Mouse (Mus musculus) ES-E14 (cell line): ENCODE measurements at regions not wholly inside any gene's neighbourhood (a gene's known extent, or its start where the extent isn't known, plus 50 kb on each side); places are given as distances from the start of the nearest gene placed in this dataset.

Experiments
- DNase-seq: peaks from one replicate; pipeline ENCODE4 v3.0.0-alpha.2; 2013; ENCODE audit warnings: low read depth, low spot score
- H3K27ac ChIP-seq: 2 replicates; pipeline ENCODE4 v1.5.1; 2012; ENCODE audit warnings: low read depth, mild to moderate bottlenecking, low read length, moderate library complexity, mixed read lengths; ENCODE audit not compliant: poor library complexity, insufficient read depth, severe bottlenecking
- H3K36me3 ChIP-seq: 2 replicates; pipeline ENCODE4 v1.6.1; 2012; ENCODE audit warnings: mild to moderate bottlenecking, low read length, moderate library complexity, mixed read lengths; ENCODE audit not compliant: control insufficient read depth, poor library complexity, insufficient read depth, severe bottlenecking
- H3K4me1 ChIP-seq, 2 experiments: fragments of 150-350 bp in 1 of 2; sonication (generic) in 1 of 2; 2 replicates each; pipeline ENCODE4 v1.6.1; 2012; ENCODE audit warnings: low read length in 2 of 2, mild to moderate bottlenecking in 1 of 2, mixed read lengths in 1 of 2; ENCODE audit not compliant: control insufficient read depth in 2 of 2, insufficient read depth in 2 of 2, poor library complexity in 1 of 2
- H3K4me3 ChIP-seq, 2 experiments: fragments of 150-350 bp in 1 of 2; sonication (generic) in 1 of 2; 2 replicates each; pipeline ENCODE4 v1.5.1; 2012; ENCODE audit warnings: low read length in 2 of 2, low read depth in 1 of 2, mild to moderate bottlenecking in 1 of 2, mixed read lengths in 1 of 2; ENCODE audit not compliant: insufficient read depth in 1 of 2, poor library complexity in 1 of 2, severe bottlenecking in 1 of 2
- H3K9ac ChIP-seq: 2 replicates; pipeline ENCODE4 v1.6.1; 2012; ENCODE audit warnings: low read depth, mild to moderate bottlenecking, low read length, mixed read lengths; ENCODE audit not compliant: poor library complexity, insufficient read depth, severe bottlenecking
- H3K9me3 ChIP-seq: fragments of 150-350 bp; sonication (generic); 2 replicates; pipeline ENCODE4 v1.6.1; 2012; ENCODE audit warnings: low read depth, mild to moderate bottlenecking, low read length; ENCODE audit not compliant: control insufficient read depth, insufficient read depth
- CHD2 ChIP-seq: IDR thresholded peaks from 2 replicates; pipeline ENCODE4 v1.6.1; 2014; ENCODE audit warnings: mild to moderate bottlenecking, low read depth, low read length, inconsistent platforms
- HCFC1 ChIP-seq: IDR thresholded peaks from 2 replicates; pipeline ENCODE4 v1.6.1; 2012; ENCODE audit warnings: low read length, inconsistent platforms, borderline replicate concordance; ENCODE audit not compliant: insufficient read depth
- MAFK ChIP-seq: IDR thresholded peaks from 2 replicates; pipeline ENCODE4 v1.6.1; 2014; ENCODE audit warnings: mild to moderate bottlenecking, low read depth, low read length, inconsistent platforms; ENCODE audit not compliant: insufficient read depth
- ZC3H11A ChIP-seq: IDR thresholded peaks from 2 replicates; pipeline ENCODE4 v1.6.1; 2012; ENCODE audit warnings: low read depth, mild to moderate bottlenecking, inconsistent platforms, low read length, borderline replicate concordance
- ZNF384 ChIP-seq: IDR thresholded peaks from 2 replicates; pipeline ENCODE4 v1.6.1; 2012; ENCODE audit warnings: low read depth, low read length, inconsistent platforms
- in situ Hi-C, 2 experiments: fragments of 600-800 bp; cut with MboI; formaldehyde crosslinking; loops; one replicate each; pipeline ENCODE4 v1.15.1; 2025; ENCODE audit warnings: low sequenced_read_pairs in 2 of 2, inconsistent platforms in 1 of 2; ENCODE audit not compliant: unreplicated experiment in 2 of 2

DNA sequence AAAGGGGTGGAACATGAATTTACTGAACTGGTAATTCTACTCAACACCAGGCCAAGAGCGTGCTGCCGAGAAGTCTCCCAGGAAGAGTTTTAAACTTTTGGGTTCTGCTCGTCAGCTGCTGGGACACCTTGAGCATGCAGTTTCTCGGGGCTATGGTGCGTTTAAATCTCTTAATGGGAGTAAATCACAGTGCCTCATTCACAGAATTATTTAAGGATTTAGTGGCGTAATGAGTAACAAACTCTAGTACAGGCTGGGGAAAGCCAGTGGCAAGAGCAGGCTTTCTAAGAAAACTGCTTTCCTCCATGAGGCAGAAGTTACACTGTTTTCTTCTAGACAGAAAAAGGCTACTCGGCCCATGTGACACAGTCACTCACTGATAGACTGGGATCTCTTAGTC, 173.1 kb upstream of the Rpl34 start:
- no peak for TF ChIP-seq MAFK
- in situ Hi-C loops, result no loop called here

DNA sequence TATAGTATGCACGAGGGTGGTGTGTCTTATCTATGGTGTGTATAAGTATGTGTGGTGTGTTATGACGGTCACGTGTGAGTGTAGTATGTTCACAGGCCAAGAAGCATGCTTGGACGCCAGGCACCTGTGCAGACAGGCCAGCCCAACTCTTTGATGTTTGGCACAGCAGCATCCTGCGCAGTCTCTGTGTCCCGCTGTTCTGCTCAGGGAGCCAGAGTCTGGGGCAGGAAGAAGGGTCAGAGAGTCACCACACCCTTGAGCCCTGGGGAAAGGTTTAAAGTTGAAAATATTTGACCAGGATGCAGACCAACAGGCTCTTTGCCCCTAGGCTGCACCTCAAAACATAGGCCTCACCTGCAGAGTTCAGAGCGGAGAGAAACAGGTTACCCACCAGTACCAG, 172.2 kb upstream of the Rpl34 start:
- H3K4me3 ChIP-seq, result no peak overlapping the region
- H3K9me3 ChIP-seq, result no peaks in the 10 kb centered on the region
- no peak for TF ChIP-seq ZC3H11A
- no peak for TF ChIP-seq ZNF384
- no peak for TF ChIP-seq CHD2
- TF ChIP-seq HCFC1, result no peak
- no peak for TF ChIP-seq MAFK
- H3K36me3 ChIP-seq, result no peaks in the 10 kb centered on the region
- in situ Hi-C loops, result no loop called here
- no peak for DNase-seq
- H3K4me1 ChIP-seq, result peaks cover 0 to 2% of the 10 kb centered on the region in 2 experiments; a peak in 1 of 4 replicates
- no peak overlapping the region for H3K27ac ChIP-seq
- no peak overlapping the region for H3K9ac ChIP-seq

More for the DNA sequence above, 173.1 kb upstream of the Rpl34 start:
- Histone ChIP-seq H3K36me3 (no peaks in the 10 kb centered on the region), H3K9ac (no peak overlapping the region), H3K27ac (no peak overlapping the region), H3K9me3 (no peaks in the 10 kb centered on the region), H3K4me1 (peaks cover 0 to 2% of the 10 kb centered on the region in 2 experiments; a peak in 1 of 4 replicates), H3K4me3 (no peak overlapping the region)
- no peak for DNase-seq

- Histone ChIP-seq H3K9ac (no peak overlapping the region), H3K4me1 (peaks cover 0 to 2% of the 10 kb centered on the region in 2 experiments; a peak in 1 of 4 replicates), H3K27ac (no peak overlapping the region), H3K9me3 (no peaks in the 10 kb centered on the region), H3K4me3 (no peak overlapping the region), H3K36me3 (no peaks in the 10 kb centered on the region)
- no peak for DNase-seq
- TF ChIP-seq ZC3H11A (no peak), ZNF384 (no peak), HCFC1 (no peak), MAFK (no peak), CHD2 (no peak)
- in situ Hi-C loops, result no loop called here
Observed at GRCm38 (mm10) chr3:130901343-130901742, 171.1 kb upstream of the Rpl34 start.

DNA sequence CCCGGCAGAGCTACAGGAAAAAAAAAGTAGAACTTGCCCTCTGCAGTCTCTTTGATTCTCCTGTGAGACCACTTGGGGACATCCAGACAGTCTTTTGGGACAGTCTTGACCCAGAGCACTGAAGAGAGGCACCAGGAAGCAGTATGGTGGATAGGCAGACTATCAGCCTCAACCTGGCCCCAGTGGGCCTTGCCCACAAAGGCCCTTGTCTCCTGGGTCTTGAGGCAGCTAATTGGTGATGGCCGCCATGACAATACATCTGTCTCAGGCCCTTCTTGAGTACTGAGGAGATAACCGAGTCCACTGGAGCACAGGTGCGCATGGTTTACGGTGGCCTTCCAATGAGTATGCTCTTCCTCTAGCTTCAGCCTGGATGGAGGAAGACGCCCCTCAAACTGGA, 170.6 kb upstream of the Rpl34 start:
- no peak overlapping the region for H3K4me3 ChIP-seq
- no peaks in the 10 kb centered on the region for H3K36me3 ChIP-seq
- H3K27ac ChIP-seq, result no peak overlapping the region
- no peak for DNase-seq
- TF ChIP-seq HCFC1 (no peak), CHD2 (no peak), ZC3H11A (no peak), ZNF384 (no peak), MAFK (no peak)
- in situ Hi-C loops, result no loop called here
- H3K9ac ChIP-seq, result no peak overlapping the region
- no peaks in the 10 kb centered on the region for H3K9me3 ChIP-seq
- peaks cover 0 to 2% of the 10 kb centered on the region in 2 experiments; a peak in 1 of 4 replicates for H3K4me1 ChIP-seq

DNA sequence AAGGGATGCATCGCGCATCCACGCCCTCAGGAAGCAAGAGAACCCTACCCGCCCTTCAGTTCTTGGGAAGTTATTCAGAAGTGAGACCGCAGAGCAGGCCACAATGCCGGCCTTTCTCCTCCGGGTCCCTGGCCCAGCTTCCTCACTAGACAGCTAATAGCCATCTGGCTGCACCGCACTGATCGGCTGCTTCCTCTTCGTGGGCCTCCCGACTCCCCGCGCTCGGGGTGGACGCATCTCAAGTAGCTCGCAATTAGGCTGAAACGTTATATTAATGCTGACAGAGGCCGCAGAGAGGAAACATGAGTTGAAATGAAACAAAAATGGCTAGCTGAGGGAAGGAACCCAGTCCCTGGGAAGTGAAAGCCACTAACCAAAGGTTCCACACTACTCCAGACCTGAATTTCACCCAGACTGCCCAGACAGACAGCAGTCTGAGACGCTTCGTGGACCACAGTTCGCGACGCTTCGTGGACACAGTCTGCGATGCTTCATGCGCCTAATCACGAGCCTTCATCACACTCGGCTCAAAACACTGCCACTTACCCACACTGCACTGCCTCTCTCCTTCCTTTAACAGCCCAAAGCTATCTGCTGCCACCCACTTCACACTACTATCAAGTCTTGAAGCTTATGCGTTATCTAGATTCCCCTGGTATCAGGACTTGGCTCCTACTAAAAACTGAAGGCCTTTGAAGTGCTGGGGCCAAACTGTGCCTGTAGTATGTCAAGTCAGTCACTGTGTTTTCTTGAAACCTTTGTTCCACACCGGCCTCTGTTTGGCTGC, 170.0 kb upstream of the Rpl34 start:
- H3K9me3 ChIP-seq, result no peaks in the 10 kb centered on the region
- peaks cover 0 to 2% of the 10 kb centered on the region in 2 experiments; a peak in 1 of 4 replicates for H3K4me1 ChIP-seq
- H3K4me3 ChIP-seq, result peak overlapping the region in 1 of 2 experiments; percentile 14; a peak in 1 of 4 replicates
- no peak for TF ChIP-seq MAFK
- TF ChIP-seq ZC3H11A, result no peak
- no peak for TF ChIP-seq ZNF384
- TF ChIP-seq CHD2, result no peak
- TF ChIP-seq HCFC1, result no peak
- H3K36me3 ChIP-seq, result no peaks in the 10 kb centered on the region
- H3K27ac ChIP-seq, result no peak overlapping the region
- no peak overlapping the region for H3K9ac ChIP-seq
- in situ Hi-C loops, result no loop called here
- no peak for DNase-seq
